Mouse (Mus musculus) heart, postnatal 10 days (tissue): ENCODE measurements around the gene Etfb. TPM values are rescaled to one million over a fixed set of nuclear protein-coding genes. Genes with fewer than 3 reads are reported as not detected.

Experiments
- DNase-seq, 2 experiments: peaks; one replicate each; pipeline ENCODE4 v3.0.0; 2021
- intact Hi-C: fragments of 180-260 bp; cut with DNase I; formaldehyde crosslinking; loops from one replicate; pipeline ENCODE4 v1.15.1; 2025
- total RNA-seq, 2 experiments: library from RNA; stranded (reverse); gene quantifications; 2 replicates each; pipeline ENCODE4 v1.2.3; 2021

Etfb gene
- total RNA-seq, 2 experiments from 2014 or later, result 1,079 to 1,148 TPM

GRCm38 (mm10) chr7:43443126-43443916, 562 bp upstream of the Etfb start:
- intact Hi-C loops, result loop anchor here (2.0 to 10.0 kb wide), 3 partner anchors 23 to 801 kb away; partner anchors contain the start of genes 1700028J19Rik, 2410002F23Rik and Zfp715
- peak; percentile 89 to 90 for DNase-seq

- peak in 1 of 2 experiments; percentile 17 for DNase-seq
- intact Hi-C loops, result loop anchor here (10.0 kb wide), 1 partner anchor 797 kb away; the partner anchor contains the start of genes 1700028J19Rik and 2410002F23Rik
Observed at GRCm38 (mm10) chr7:43447801-43448200, 3.9 kb downstream of the Etfb start.

- intact Hi-C loops, result loop anchor here (10.0 kb wide), 1 partner anchor 797 kb away; the partner anchor contains the start of genes 1700028J19Rik and 2410002F23Rik
Observed at GRCm38 (mm10) chr7:43448246-43448645, 4.4 kb downstream of the Etfb start.

GRCm38 (mm10) chr7:43449811-43450210, 5.9 kb downstream of the Etfb start:
- no peak for DNase-seq
- intact Hi-C loops, result loop anchor here (10.0 kb wide), 1 partner anchor 795 kb away; the partner anchor contains the start of genes 1700028J19Rik and 2410002F23Rik

More at GRCm38 (mm10) chr7:43448246-43448645, 4.4 kb downstream of the Etfb start:
- peak; percentile 51 to 64 for DNase-seq

- intact Hi-C loops, result no loop called here
- no peak for DNase-seq
Observed at GRCm38 (mm10) chr7:43451726-43452125, 7.8 kb downstream of the Etfb start.

GRCm38 (mm10) chr7:43452609-43453008, 8.7 kb downstream of the Etfb start:
- intact Hi-C loops, result no loop called here
- peak in 1 of 2 experiments; percentile 44 for DNase-seq

- intact Hi-C loops, result no loop called here
- no peak for DNase-seq
Observed at GRCm38 (mm10) chr7:43453599-43454355, 9.9 kb downstream of the Etfb start.

- DNase-seq, result no peak
- intact Hi-C loops, result no loop called here
Observed at GRCm38 (mm10) chr7:43454371-43454770, 10.5 kb downstream of the Etfb start.

- intact Hi-C loops, result loop anchor here (5.0 kb wide), 1 partner anchor 119 kb away; no protein-coding TSS in a partner anchor
Observed at GRCm38 (mm10) chr7:43462851-43463250, 19.0 kb downstream of the Etfb start, which contains the start of gene Vsig10l. Gene Vsig10l (plus strand): TSS chr7:43463151.

GRCm38 (mm10) chr7:43463976-43464375, 20.1 kb downstream of the Etfb start:
- intact Hi-C loops, result loop anchor here (5.0 kb wide), 1 partner anchor 118 kb away; no protein-coding TSS in a partner anchor
- no peak for DNase-seq

More at GRCm38 (mm10) chr7:43462851-43463250, 19.0 kb downstream of the Etfb start, which contains the start of gene Vsig10l:
- DNase-seq, result no peak

GRCm38 (mm10) chr7:43464864-43465343, 21.0 kb downstream of the Etfb start:
- no peak for DNase-seq
- intact Hi-C loops, result loop anchor here (5.0 kb wide), 3 partner anchors 97 to 207 kb away; partner anchors contain the start of genes Ctu1 and Zfp658

- DNase-seq, result peak; percentile 92 to 94
- intact Hi-C loops, result loop anchor here (1.0 to 5.0 kb wide), 4 partner anchors 23 to 207 kb away; partner anchors contain the start of genes Ctu1 and Zfp658
Observed at GRCm38 (mm10) chr7:43465344-43466098, 21.6 kb downstream of the Etfb start.

- intact Hi-C loops, result loop anchor here (1.0 to 5.0 kb wide), 4 partner anchors 23 to 206 kb away; partner anchors contain the start of genes Ctu1 and Zfp658
- peak; percentile 88 to 93 for DNase-seq
Observed at GRCm38 (mm10) chr7:43466099-43466694, 22.3 kb downstream of the Etfb start.

- peak in 1 of 2 experiments; percentile 46 for DNase-seq
- intact Hi-C loops, result no loop called here
Observed at GRCm38 (mm10) chr7:43470373-43470772, 26.5 kb downstream of the Etfb start.

- intact Hi-C loops, result no loop called here
Observed at GRCm38 (mm10) chr7:43475706-43476105, 31.8 kb downstream of the Etfb start.

GRCm38 (mm10) chr7:43476376-43476775, 32.5 kb downstream of the Etfb start:
- no peak for DNase-seq
- intact Hi-C loops, result no loop called here

More at GRCm38 (mm10) chr7:43475706-43476105, 31.8 kb downstream of the Etfb start:
- DNase-seq, result no peak

GRCm38 (mm10) chr7:43481191-43481590, 37.3 kb downstream of the Etfb start:
- DNase-seq, result no peak
- intact Hi-C loops, result no loop called here

- intact Hi-C loops, result no loop called here
- peak; percentile 17 to 43 for DNase-seq
Observed at GRCm38 (mm10) chr7:43482090-43482716, 38.3 kb downstream of the Etfb start.

GRCm38 (mm10) chr7:43483236-43483635, 39.4 kb downstream of the Etfb start:
- intact Hi-C loops, result no loop called here
- DNase-seq, result peak; percentile 25 to 34
